Mouse (Mus musculus) urinary bladder, postnatal 25 days (tissue): Measurements from ENCODE around the gene Parvg.

ENCODE experiments used
- DNase-seq: peaks from one replicate; pipeline ENCODE4 v3.0.0; 2022; ENCODE audit warnings: low spot score

The Parvg gene

GRCm38 (mm10) chr15:84351915-84352844 is 28.4 kb downstream of the Parvg start:
- DNase-seq = no peak

GRCm38 (mm10) chr15:84355081-84355480 is 31.3 kb downstream of the Parvg start:
- no peak for DNase-seq

GRCm38 (mm10) chr15:84364746-84365145 is 40.9 kb downstream of the Parvg start:
- DNase-seq = no peak

- no peak for DNase-seq
Measured at GRCm38 (mm10) chr15:84365675-84366381, 42.0 kb downstream of the Parvg start.

- no peak for DNase-seq
Measured at GRCm38 (mm10) chr15:84366574-84366989, 42.8 kb downstream of the Parvg start.

GRCm38 (mm10) chr15:84367402-84367801 is 43.6 kb downstream of the Parvg start:
- DNase-seq = no peak

- DNase-seq = no peak
Measured at GRCm38 (mm10) chr15:84372801-84373200, 49.0 kb downstream of the Parvg start.

- no peak for DNase-seq
Measured at GRCm38 (mm10) chr15:84378734-84379133, 54.9 kb downstream of the Parvg start.

- DNase-seq = peak; percentile 26
Measured at GRCm38 (mm10) chr15:84380181-84380580, 56.4 kb downstream of the Parvg start.

- no peak for DNase-seq
Measured at GRCm38 (mm10) chr15:84384066-84384465, 60.2 kb downstream of the Parvg start.

- DNase-seq = no peak
Measured at GRCm38 (mm10) chr15:84385995-84386565, 62.3 kb downstream of the Parvg start.

- DNase-seq = no peak
Measured at GRCm38 (mm10) chr15:84388698-84389131, 64.9 kb downstream of the Parvg start.

- DNase-seq = no peak
Measured at GRCm38 (mm10) chr15:84392131-84392530, 68.3 kb downstream of the Parvg start.
